Mouse (Mus musculus) G1E (cell line): ENCODE data around the gene Slc32a1.

Experiments
- CTCF ChIP-seq: IDR thresholded peaks from 2 replicates; pipeline ENCODE4 v1.5.1; 2012; ENCODE audit warnings: low read depth, low read length, inconsistent platforms, mixed read lengths
- GATA1 ChIP-seq: IDR thresholded peaks from 2 replicates; pipeline ENCODE4 v1.6.1; 2012; ENCODE audit warnings: borderline replicate concordance, low read length, inconsistent platforms, mixed read lengths
- TAL1 ChIP-seq: conservative IDR thresholded peaks from 2 replicates; pipeline ENCODE4 v1.6.1; 2012; ENCODE audit warnings: low read depth, low read length, inconsistent platforms, mixed read lengths

DNA sequence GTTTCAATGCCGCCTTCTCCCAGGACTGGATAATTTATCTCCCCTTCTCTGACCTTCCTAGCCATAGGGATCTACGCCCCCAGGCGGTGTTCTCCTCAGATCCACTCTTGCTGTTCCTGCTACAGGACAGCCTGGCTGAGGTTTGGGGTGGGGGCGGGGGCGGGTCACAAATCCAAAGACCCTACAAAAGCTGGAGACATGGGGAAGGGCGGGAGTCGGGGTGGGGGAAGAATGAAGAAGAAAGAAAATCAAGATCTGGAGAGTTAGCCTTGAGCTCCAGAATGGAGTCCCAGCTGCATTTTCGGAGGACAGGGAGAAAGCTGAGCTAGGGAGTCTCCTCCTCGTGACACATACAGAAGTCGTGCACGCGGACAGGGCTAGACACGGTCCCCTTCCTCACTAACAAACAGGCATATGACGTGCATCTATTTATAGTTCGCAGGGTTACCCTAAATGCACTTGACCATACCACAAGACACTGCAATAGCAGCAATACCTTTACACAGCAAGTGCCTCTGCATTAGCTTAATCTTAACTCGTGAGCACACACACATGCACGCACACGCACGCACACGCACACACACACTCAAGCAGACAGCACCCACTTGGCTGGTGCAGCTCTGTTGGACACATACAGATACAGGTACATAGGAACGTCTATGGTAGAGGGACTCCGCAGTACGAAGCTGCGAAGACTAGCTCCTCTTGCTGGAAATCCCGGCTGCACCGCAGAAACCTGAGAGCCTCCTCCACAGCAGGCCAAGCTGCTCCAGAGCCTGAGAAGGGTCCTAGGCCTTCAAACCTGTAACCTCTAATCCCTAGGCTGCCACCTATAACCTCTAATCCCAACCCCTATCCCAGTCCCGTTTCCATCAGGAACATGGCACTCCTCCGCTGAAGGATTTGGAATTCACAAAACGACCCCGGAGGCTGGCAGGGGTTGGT, 1.4 kb downstream of the Slc32a1 start:
- TF ChIP-seq GATA1 (no peak), TAL1 (no peak), CTCF (no peak)
